Mouse (Mus musculus) small intestine, adult 2 months (tissue): Measurements from ENCODE around the gene Atf7ip.

Experiments
- CTCF ChIP-seq: fragments of 200-500 bp; IDR thresholded peaks from 2 replicates; pipeline ENCODE4 v1.5.1; 2012; ENCODE audit warnings: low read depth, mild to moderate bottlenecking, control low read depth, inconsistent platforms, low read length, moderate library complexity, mixed read lengths; ENCODE audit not compliant: insufficient replicate concordance, insufficient read length; ENCODE audit errors: extremely low read depth
- POLR2A ChIP-seq: fragments of 200-500 bp; IDR thresholded peaks from 2 replicates; pipeline ENCODE4 v1.6.1; 2012; ENCODE audit warnings: low read depth, mild to moderate bottlenecking, control low read depth, inconsistent platforms, low read length, moderate library complexity

DNA sequence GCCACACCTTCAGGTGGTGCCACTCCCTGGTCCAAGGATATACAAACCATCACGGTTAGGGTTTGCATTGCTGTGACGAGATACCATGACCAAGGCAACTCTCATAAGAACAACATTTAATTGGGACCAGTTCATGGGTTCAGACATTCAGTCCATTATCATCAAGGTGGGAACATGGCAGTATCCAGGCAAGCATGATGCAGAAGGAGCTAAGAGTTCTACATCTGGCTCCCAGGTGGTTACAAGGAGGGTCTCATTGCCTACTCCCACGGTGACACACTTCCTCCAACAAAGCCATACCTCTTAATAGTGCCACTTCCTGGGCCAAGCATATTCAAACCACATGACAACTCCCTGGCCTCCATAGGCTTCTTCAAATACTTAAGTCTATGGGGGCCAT lies 2.7 kb downstream of the Atf7ip start:
- TF ChIP-seq CTCF (no peak), POLR2A (no peak)
